Mouse (Mus musculus): Measurements from ENCODE around the gene Cenps. TPM values are rescaled to one million over a fixed set of nuclear protein-coding genes. Genes with fewer than 3 reads are reported as not detected.

Gene Cenps
- polyA plus RNA-seq, 1 experiment from 2014 or later: 22.6 TPM

Other genes with a start within 250 kb of the Cenps start
- 47.2 and 50.3 TPM in 2 replicates for gene Pex14, start 37.8 kb downstream of the Cenps start, polyA plus RNA-seq (2015; fragmentation: Nextera tagmentation; extraction: Ambion mirVana)
- 33.0 and 35.7 TPM in 2 replicates for gene Dffa, start 33.5 kb downstream of the Cenps start, polyA plus RNA-seq (2015; fragmentation: Nextera tagmentation; extraction: Ambion mirVana)
- gene Cort, start 10.9 kb downstream of the Cenps start, polyA plus RNA-seq (2015; fragmentation: Nextera tagmentation; extraction: Ambion mirVana): 0.35 and 0.41 TPM in 2 replicates
- gene Pgd, start 29.1 kb upstream of the Cenps start, polyA plus RNA-seq (2015; fragmentation: Nextera tagmentation; extraction: Ambion mirVana): 166 and 178 TPM in 2 replicates
- 31.8 and 39.3 TPM in 2 replicates for gene Kif1b, start 170.1 kb upstream of the Cenps start, polyA plus RNA-seq (2015; fragmentation: Nextera tagmentation; extraction: Ambion mirVana)

Data from stomach, embryonic 15.5 days (tissue).